Mouse (Mus musculus): ENCODE results near the gene Ncdn. TPM values are rescaled to one million over a fixed set of nuclear protein-coding genes. Genes with fewer than 3 reads are reported as not detected.

The Ncdn gene
- polyA plus RNA-seq, 1 experiment = 18.3 TPM

DNA sequence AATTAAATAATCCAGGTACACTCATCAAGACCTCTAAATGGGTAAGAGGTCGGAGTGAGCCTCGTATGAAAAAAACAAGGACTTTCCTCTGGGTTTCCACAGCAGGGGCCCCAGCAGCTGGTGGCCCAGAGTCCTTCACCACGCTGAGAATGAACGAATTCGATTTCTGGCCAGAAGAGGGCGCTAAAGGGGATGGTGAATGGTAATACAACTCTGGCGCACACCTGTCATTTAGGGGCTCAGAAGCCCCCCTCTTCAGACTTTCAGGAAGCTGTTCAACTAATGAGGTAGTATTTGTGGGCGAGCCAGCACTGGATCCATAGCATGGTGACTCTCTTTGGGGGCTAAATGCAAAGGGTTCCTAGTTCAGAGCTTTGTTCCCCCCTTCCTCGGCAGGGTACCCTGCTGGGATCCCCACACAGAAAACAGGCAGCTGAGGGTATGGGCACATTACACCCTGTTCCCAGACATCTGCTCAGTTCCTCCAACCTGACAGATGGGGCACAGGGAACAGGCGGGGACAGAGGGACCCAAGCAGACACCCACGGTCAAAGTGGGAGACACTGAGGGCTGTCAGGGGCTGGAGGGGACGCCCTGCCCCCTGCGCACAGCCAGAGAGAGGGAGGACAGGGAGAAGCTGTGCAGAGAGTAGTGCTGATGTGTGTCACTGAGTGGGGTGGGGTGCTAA is 7.6 kb downstream of the Ncdn start:
- no peak overlapping the region for H3K27ac ChIP-seq (ENCODE audit: insufficient read depth, low read length)
- TF ChIP-seq POLR2A (IDR thresholded peaks at IDR 0.05; ENCODE audit: low read depth, low read length) (no peak), CTCF (IDR thresholded peaks at IDR 0.05; ENCODE audit: borderline replicate concordance, insufficient read depth, low read length) (peak; percentile 17; the same call in 1 of the 2 replicates)
- H3K4me1 ChIP-seq (ENCODE audit: control insufficient read depth, insufficient read depth, low read length) = no peaks in the 10 kb centered on the region
- no peak overlapping the region for H3K4me3 ChIP-seq (ENCODE audit: insufficient read depth, low read length)

DNA sequence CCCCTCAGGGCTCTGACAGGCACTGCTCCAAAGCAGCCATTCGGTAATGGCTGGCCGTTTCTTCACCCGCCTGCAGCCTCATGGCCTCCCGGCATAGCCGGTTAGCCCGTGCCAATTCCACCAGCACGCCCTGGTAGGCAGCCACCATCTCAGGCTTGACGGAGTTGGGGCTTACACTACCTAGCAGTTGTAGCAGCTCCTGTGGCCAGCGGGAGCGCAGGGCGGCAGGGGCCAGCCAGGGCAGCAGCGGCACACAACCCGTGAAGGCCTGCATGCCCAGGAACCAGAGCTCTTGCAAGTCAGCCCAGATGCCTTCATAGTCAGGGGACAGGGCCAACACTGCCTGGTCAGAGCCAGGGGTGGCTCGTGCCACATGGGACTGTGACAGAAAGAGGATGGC is 8.4 kb downstream of the Ncdn start:
- Histone ChIP-seq H3K4me1 (ENCODE audit: control insufficient read depth, insufficient read depth, low read length) (no peaks in the 10 kb centered on the region), H3K4me3 (ENCODE audit: insufficient read depth, low read length) (no peak overlapping the region), H3K27ac (ENCODE audit: insufficient read depth, low read length) (no peak overlapping the region)
- TF ChIP-seq POLR2A (IDR thresholded peaks at IDR 0.05; ENCODE audit: low read depth, low read length) = no peak

DNA sequence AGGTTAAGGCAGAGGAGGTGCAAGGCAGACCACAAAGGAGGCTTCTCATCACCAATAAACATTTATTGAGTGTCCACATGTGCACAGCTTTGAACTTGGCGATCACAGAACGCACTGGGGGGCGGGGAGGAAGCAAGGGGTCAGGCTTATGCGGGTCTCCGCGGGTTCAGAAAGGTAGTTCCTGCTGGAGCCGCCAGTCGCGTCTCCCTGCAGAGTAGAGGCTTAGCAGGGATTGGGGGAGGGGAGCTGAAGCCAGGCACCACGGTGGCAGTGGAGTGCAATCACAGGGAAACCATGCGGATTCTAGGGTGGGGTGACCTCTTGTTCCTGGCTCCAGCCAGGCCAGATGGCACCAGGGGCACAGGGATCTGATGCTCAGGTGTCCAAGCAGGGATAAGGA is 9.5 kb downstream of the Ncdn start:
- Histone ChIP-seq H3K4me3 (ENCODE audit: insufficient read depth, low read length) (no peak overlapping the region), H3K27ac (ENCODE audit: insufficient read depth, low read length) (no peak overlapping the region), H3K4me1 (ENCODE audit: control insufficient read depth, insufficient read depth, low read length) (no peaks in the 10 kb centered on the region)
- no peak for TF ChIP-seq CTCF (IDR thresholded peaks at IDR 0.05; ENCODE audit: borderline replicate concordance, insufficient read depth, low read length)
- TF ChIP-seq POLR2A (IDR thresholded peaks at IDR 0.05; ENCODE audit: low read depth, low read length) = no peak

DNA sequence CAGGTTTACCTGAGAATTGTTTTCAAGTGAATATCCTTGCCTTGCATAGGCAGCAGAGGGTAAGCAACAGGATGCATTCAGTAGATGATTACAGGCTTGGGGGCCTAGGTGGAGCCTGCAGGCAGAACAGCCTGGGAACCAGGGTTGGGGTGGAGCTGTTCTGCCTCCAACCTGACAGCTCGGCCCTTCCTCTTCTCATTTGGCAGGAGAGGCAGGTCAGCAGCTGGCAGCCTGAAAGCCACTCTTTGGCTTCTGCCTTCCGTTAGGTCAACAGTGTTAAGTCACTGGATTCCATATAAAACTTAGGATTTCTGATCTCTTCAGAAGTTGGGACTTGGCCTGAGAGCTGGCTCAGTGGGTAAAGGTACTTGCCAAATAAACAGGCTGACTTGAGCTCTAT is 10.3 kb downstream of the Ncdn start:
- no peak overlapping the region for H3K4me3 ChIP-seq (ENCODE audit: insufficient read depth, low read length)
- no peak overlapping the region for H3K27ac ChIP-seq (ENCODE audit: insufficient read depth, low read length)
- H3K4me1 ChIP-seq (ENCODE audit: control insufficient read depth, insufficient read depth, low read length) = no peaks in the 10 kb centered on the region
- TF ChIP-seq POLR2A (IDR thresholded peaks at IDR 0.05; ENCODE audit: low read depth, low read length) (no peak), CTCF (IDR thresholded peaks at IDR 0.05; ENCODE audit: borderline replicate concordance, insufficient read depth, low read length) (no peak)

DNA sequence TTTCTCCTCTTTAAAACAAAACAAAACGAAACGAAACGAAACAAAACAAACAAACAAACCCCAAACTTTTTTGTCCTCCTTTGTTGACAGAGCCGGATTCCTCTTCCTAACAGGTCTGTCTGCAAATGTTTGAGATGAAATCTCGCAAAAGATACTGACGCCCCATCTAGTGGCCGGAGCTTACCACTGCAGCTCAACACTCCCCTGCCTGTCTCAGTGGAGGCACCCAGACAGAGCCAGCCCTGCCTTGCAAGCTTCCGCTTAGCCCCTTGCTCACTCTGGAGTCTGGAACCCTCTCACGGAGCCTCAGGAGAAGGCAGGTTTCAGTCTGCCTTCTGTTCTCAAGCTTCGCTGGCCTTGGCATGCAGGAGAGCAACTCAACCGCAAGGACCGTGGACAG is 11.8 kb downstream of the Ncdn start:
- H3K27ac ChIP-seq (ENCODE audit: insufficient read depth, low read length) = no peak overlapping the region
- H3K4me1 ChIP-seq (ENCODE audit: control insufficient read depth, insufficient read depth, low read length) = no peaks in the 10 kb centered on the region
- TF ChIP-seq POLR2A (IDR thresholded peaks at IDR 0.05; ENCODE audit: low read depth, low read length) = no peak
- peak; percentile 61 for TF ChIP-seq CTCF (IDR thresholded peaks at IDR 0.05; ENCODE audit: borderline replicate concordance, insufficient read depth, low read length)
- H3K4me3 ChIP-seq (ENCODE audit: insufficient read depth, low read length) = no peak overlapping the region

DNA sequence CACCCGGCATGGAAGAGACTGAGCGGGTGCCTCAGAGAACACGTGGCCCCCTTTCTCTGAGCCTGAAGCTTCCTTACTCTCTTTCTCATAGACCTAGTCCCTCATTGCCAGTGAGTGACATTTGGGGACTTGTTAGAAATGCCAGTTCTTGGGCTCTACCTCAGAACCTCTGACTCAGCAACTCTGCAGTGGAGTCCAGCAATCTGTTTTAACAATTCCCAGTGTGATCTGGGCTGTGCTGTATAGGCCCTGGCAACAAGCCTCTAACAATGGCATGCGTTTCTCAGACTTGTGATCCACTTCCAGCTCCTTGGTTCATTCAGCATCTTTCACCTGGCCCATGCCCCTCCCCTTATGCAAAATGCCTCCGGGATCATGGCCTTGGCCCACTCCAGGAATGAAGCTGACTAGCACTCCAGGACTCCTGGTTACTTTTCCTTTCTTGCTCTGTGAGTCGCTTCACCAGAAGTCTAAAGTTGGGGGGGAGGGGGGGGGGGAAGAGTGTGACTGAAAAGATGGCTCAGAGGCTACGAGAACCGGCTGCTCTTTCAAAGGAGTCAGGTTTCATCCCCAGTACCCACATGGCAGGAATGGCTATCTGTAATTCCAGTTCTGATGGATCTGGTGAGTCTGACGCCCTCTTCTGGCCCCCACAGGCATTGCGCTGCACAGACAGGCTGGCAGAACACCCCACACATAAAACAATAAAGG is 13.1 kb downstream of the Ncdn start:
- H3K27ac ChIP-seq (ENCODE audit: insufficient read depth, low read length) = no peak overlapping the region
- no peak overlapping the region for H3K4me3 ChIP-seq (ENCODE audit: insufficient read depth, low read length)
- TF ChIP-seq CTCF (IDR thresholded peaks at IDR 0.05; ENCODE audit: borderline replicate concordance, insufficient read depth, low read length) (no peak), POLR2A (IDR thresholded peaks at IDR 0.05; ENCODE audit: low read depth, low read length) (no peak)
- no peaks in the 10 kb centered on the region for H3K4me1 ChIP-seq (ENCODE audit: control insufficient read depth, insufficient read depth, low read length)

DNA sequence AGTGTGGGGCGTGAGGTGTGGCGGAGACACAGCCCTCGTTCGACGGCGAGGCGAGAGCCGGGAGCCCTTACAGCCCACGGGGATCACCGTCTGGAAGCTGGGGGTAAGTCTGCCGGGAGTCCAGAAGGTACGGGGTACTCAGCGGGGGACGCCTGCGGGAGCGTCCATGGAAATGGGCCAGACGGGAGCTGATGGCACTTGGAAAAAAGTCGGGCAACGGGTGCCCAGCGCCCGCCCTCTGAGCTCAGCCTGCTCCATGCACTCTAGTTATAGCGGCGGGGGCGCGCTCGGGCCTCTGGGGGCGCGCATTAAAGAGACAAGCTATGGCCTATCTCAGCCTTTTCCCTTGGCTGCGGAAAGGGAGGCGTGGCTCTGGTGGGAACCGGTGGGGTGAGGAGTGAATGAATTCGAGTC is 17.2 kb downstream of the Ncdn start, which contains the start of gene Tfap2e:
Gene Tfap2e, minus strand, starts transcription at position 240 of the 414 bp plus-strand sequence.
- TF ChIP-seq CTCF (IDR thresholded peaks at IDR 0.05; ENCODE audit: borderline replicate concordance, insufficient read depth, low read length) (no peak), POLR2A (IDR thresholded peaks at IDR 0.05; ENCODE audit: low read depth, low read length) (no peak)
- no peak within 1 kb of the TSS for H3K4me3 ChIP-seq (ENCODE audit: insufficient read depth, low read length)
- H3K27ac ChIP-seq (ENCODE audit: insufficient read depth, low read length) = no peak within 1 kb of the TSS
- 0 out of 2 replicates have a peak, but pooled peaks cover 2% of the 10 kb centered on the region for H3K4me1 ChIP-seq (ENCODE audit: control insufficient read depth, insufficient read depth, low read length)

DNA sequence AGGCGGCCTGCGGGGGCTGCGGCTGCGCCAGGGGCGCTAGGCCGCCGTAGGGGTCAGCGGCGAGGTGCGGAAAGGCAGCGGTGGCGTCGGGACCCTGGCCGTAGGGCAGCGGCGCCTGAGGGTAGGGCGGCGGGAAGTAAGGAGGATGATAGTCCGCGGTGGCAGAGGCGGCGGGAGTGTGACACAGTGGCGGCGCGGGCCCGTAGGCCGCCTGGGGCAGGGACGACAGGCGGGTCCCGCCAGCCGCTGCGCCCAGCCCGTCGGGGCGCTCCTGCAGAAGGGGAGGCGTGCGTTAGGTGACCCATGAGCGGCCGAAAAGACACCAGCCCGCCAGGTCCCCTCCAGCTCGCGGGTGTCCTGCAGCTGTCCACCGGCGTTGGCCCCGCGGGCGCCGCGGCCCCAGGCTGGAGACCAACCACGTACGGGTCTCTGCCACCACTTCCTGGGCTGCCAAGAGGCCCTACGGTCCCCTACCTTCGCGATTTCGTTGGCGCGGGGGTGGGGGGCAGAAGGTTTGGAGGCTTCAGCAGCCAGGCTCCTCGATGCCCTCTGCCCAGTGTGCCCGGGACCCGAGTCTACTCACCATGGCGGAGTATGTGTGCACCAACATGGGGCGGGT is 17.7 kb downstream of the Ncdn start:
- TF ChIP-seq CTCF (IDR thresholded peaks at IDR 0.05; ENCODE audit: borderline replicate concordance, insufficient read depth, low read length) (no peak), POLR2A (IDR thresholded peaks at IDR 0.05; ENCODE audit: low read depth, low read length) (no peak)
- H3K4me3 ChIP-seq (ENCODE audit: insufficient read depth, low read length) = no peak overlapping the region
- H3K4me1 ChIP-seq (ENCODE audit: control insufficient read depth, insufficient read depth, low read length) = 0 out of 2 replicates have a peak, but pooled peaks cover 2% of the 10 kb centered on the region
- H3K27ac ChIP-seq (ENCODE audit: insufficient read depth, low read length) = no peak overlapping the region

DNA sequence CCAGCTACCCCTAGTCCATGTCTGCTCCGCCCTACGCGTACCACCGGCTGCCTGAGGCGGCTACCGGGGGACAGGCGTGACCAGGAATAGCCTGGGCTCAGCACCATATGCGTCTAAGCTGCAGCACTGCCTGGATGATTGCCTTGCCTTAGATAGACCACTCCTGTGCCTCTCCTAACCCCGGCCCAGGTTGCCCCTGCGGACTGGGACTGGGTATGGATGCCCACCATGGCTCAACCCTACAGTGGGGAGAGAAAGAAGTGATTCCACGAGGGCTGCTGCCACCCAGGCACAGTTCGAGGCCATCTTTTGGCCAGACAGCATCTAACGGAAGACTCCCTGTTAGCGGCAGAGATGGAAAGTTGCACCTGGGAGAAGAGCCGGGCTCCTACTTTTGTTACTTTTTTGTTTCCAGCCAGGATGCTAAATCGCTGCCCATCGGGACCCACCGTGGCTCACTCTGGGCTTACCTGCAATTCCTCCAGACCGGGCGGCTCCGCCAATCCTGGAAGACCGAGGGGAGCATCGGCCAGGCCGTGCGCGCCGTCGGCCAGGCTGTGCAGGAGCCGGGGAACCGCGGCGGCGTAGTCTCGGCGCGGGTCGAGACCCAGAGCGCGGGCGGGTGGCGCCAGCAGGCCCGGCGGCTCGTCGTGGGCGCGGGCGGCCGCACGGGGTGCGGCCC is 18.4 kb downstream of the Ncdn start:
- 0 out of 2 replicates have a peak, but pooled peaks cover 2% of the 10 kb centered on the region for H3K4me1 ChIP-seq (ENCODE audit: control insufficient read depth, insufficient read depth, low read length)
- H3K4me3 ChIP-seq (ENCODE audit: insufficient read depth, low read length) = no peak overlapping the region
- no peak for TF ChIP-seq POLR2A (IDR thresholded peaks at IDR 0.05; ENCODE audit: low read depth, low read length)
- TF ChIP-seq CTCF (IDR thresholded peaks at IDR 0.05; ENCODE audit: borderline replicate concordance, insufficient read depth, low read length) = no peak
- no peak overlapping the region for H3K27ac ChIP-seq (ENCODE audit: insufficient read depth, low read length)
